Mouse (Mus musculus): Measurements from ENCODE around the gene Kctd5. TPM values are rescaled to one million over a fixed set of nuclear protein-coding genes. Genes with fewer than 3 reads are reported as not detected.

Gene Kctd5
- polyA plus RNA-seq, 1 experiment from 2014 or later, result 88.8 TPM

GRCm38 (mm10) chr17:23998383-23998782, 74.9 kb downstream of the Kctd5 start:
- no peaks in the 10 kb centered on the region for H3K36me3 ChIP-seq (replicated peaks; ENCODE audit: control insufficient read depth, insufficient read depth, low read depth, low read length)
- H3K27me3 ChIP-seq (ENCODE audit: control insufficient read depth, insufficient read depth, low read length), result no peaks in the 10 kb centered on the region
- H3K27ac ChIP-seq (replicated peaks; ENCODE audit: low read depth, low read length), result no peak overlapping the region
- H3K4me1 ChIP-seq (ENCODE audit: control insufficient read depth, insufficient read depth, low read length), result no peaks in the 10 kb centered on the region
- H3K9me3 ChIP-seq (replicated peaks; ENCODE audit: control insufficient read depth, low read length), result no peaks in the 10 kb centered on the region
- ATAC-seq (replicated peaks; ENCODE audit: insufficient number of reproducible peaks, low FRiP score, low TSS enrichment, low read depth) (no peak), DNase-seq (ENCODE audit: low spot score) (no peak)
- no peak overlapping the region for H3K4me3 ChIP-seq (ENCODE audit: low read depth, low read length)
- no peak overlapping the region for H3K9ac ChIP-seq (replicated peaks; ENCODE audit: low read length)
- 72% methylated on average over 6 of the region's 6 CpGs for WGBS
- H3K4me2 ChIP-seq (ENCODE audit: low read depth, low read length), result no peak overlapping the region

- no peaks in the 10 kb centered on the region for H3K36me3 ChIP-seq (replicated peaks; ENCODE audit: control insufficient read depth, insufficient read depth, low read depth, low read length)
- DNase-seq (ENCODE audit: low spot score), result peak; percentile 45
- H3K27me3 ChIP-seq (ENCODE audit: control insufficient read depth, insufficient read depth, low read length), result no peaks in the 10 kb centered on the region
- H3K27ac ChIP-seq (replicated peaks; ENCODE audit: low read depth, low read length), result no peak within 1 kb of the TSS
- H3K4me1 ChIP-seq (ENCODE audit: control insufficient read depth, insufficient read depth, low read length), result no peaks in the 10 kb centered on the region
- ATAC-seq (replicated peaks; ENCODE audit: insufficient number of reproducible peaks, low FRiP score, low TSS enrichment, low read depth), result 0 out of 2 replicates have a peak, but pooled peaks have one; percentile 26
- H3K4me3 ChIP-seq (ENCODE audit: low read depth, low read length), result no peak within 1 kb of the TSS
- no peak within 1 kb of the TSS for H3K4me2 ChIP-seq (ENCODE audit: low read depth, low read length)
- no peaks in the 10 kb centered on the region for H3K9me3 ChIP-seq (replicated peaks; ENCODE audit: control insufficient read depth, low read length)
- H3K9ac ChIP-seq (replicated peaks; ENCODE audit: low read length), result no peak within 1 kb of the TSS
- WGBS, result 57% methylated on average over 2 of the region's 2 CpGs
These were observed 75.4 kb downstream of the Kctd5 start, which contains the start of gene Prss22 for GRCm38 (mm10) chr17:23997901-23998300. Prss22 (minus strand) TSS chr17:23998100.

Small RNA genes lying within 50 kb of the gene (microRNA-seq; reads per million reads assigned to microRNA genes)
- not detected for gene Gm27700 (ENCODE audit: borderline number of aligned reads)

Other genes with a start within 250 kb of the Kctd5 start
- gene Elob, start 244.3 kb downstream of the Kctd5 start, polyA plus RNA-seq (2014; fragmentation: Nextera tagmentation; extraction: Ambion mirVana), result 1,057 and 1,139 TPM in 2 replicates
- gene Prss33, start 237.4 kb downstream of the Kctd5 start, polyA plus RNA-seq (2014; fragmentation: Nextera tagmentation; extraction: Ambion mirVana), result 0.29 TPM in 1 of 2 replicates, not detected in the other
- gene Prss32, start 229.6 kb downstream of the Kctd5 start, polyA plus RNA-seq (2014; fragmentation: Nextera tagmentation; extraction: Ambion mirVana), result not detected in 2 replicates
- 1.8 and 2.1 TPM in 2 replicates for gene Prss41, start 229.3 kb downstream of the Kctd5 start, polyA plus RNA-seq (2014; fragmentation: Nextera tagmentation; extraction: Ambion mirVana)
- gene Prss21, start 205.4 kb downstream of the Kctd5 start, polyA plus RNA-seq (2014; fragmentation: Nextera tagmentation; extraction: Ambion mirVana), result not detected in 2 replicates
- gene Dcpp1, start 192.6 kb downstream of the Kctd5 start, polyA plus RNA-seq (2014; fragmentation: Nextera tagmentation; extraction: Ambion mirVana), result not detected in 2 replicates
- not detected in 2 replicates for gene Dcpp2, start 192.6 kb downstream of the Kctd5 start, polyA plus RNA-seq (2014; fragmentation: Nextera tagmentation; extraction: Ambion mirVana)
- not detected in 2 replicates for gene Dcpp3, start 156.0 kb downstream of the Kctd5 start, polyA plus RNA-seq (2014; fragmentation: Nextera tagmentation; extraction: Ambion mirVana)
- not detected in 2 replicates for gene Sbp, start 131.8 kb downstream of the Kctd5 start, polyA plus RNA-seq (2014; fragmentation: Nextera tagmentation; extraction: Ambion mirVana)
- gene Sbpl, start 118.2 kb downstream of the Kctd5 start, polyA plus RNA-seq (2014; fragmentation: Nextera tagmentation; extraction: Ambion mirVana), result not detected in 2 replicates
- not detected in 2 replicates for gene Prss30, start 92.9 kb downstream of the Kctd5 start, polyA plus RNA-seq (2014; fragmentation: Nextera tagmentation; extraction: Ambion mirVana)
- 0.94 and 1.7 TPM in 2 replicates for gene Prss22, start 75.4 kb downstream of the Kctd5 start, polyA plus RNA-seq (2014; fragmentation: Nextera tagmentation; extraction: Ambion mirVana)
- 0.17 TPM in 1 of 2 replicates, not detected in the other for gene Prss27, start 35.3 kb downstream of the Kctd5 start, polyA plus RNA-seq (2014; fragmentation: Nextera tagmentation; extraction: Ambion mirVana)
- 33.4 and 34.6 TPM in 2 replicates for gene Pdpk1, start 77.4 kb upstream of the Kctd5 start, polyA plus RNA-seq (2014; fragmentation: Nextera tagmentation; extraction: Ambion mirVana)
- 30.6 and 37.5 TPM in 2 replicates for gene Amdhd2, start 90.3 kb upstream of the Kctd5 start, polyA plus RNA-seq (2014; fragmentation: Nextera tagmentation; extraction: Ambion mirVana)
- 384 and 433 TPM in 2 replicates for gene Atp6v0c, start 96.2 kb upstream of the Kctd5 start, polyA plus RNA-seq (2014; fragmentation: Nextera tagmentation; extraction: Ambion mirVana)
- 3.7 and 5.4 TPM in 2 replicates for gene Tbc1d24, start 132.1 kb upstream of the Kctd5 start, polyA plus RNA-seq (2014; fragmentation: Nextera tagmentation; extraction: Ambion mirVana)
- 6.2 and 7.1 TPM in 2 replicates for gene Ntn3, start 136.0 kb upstream of the Kctd5 start, polyA plus RNA-seq (2014; fragmentation: Nextera tagmentation; extraction: Ambion mirVana)
- 16.9 and 21.7 TPM in 2 replicates for gene Tedc2, start 147.4 kb upstream of the Kctd5 start, polyA plus RNA-seq (2014; fragmentation: Nextera tagmentation; extraction: Ambion mirVana)
- 99.6 and 101 TPM in 2 replicates for gene Ccnf, start 178.0 kb upstream of the Kctd5 start, polyA plus RNA-seq (2014; fragmentation: Nextera tagmentation; extraction: Ambion mirVana)